Mouse (Mus musculus): ENCODE results near the gene Sarnp. TPM values are rescaled to one million over a fixed set of nuclear protein-coding genes. Genes with fewer than 3 reads are reported as not detected.

The Sarnp gene
- polyA plus RNA-seq, 1 experiment from 2014 or later: 209 TPM

- peaks cover 35% of the 10 kb centered on the region for H3K36me3 ChIP-seq (ENCODE audit: control insufficient read depth, insufficient read depth, low read length)
- no peak overlapping the region for H3K4me2 ChIP-seq (replicated peaks; ENCODE audit: low read depth, low read length)
- no peaks in the 10 kb centered on the region for H3K9me3 ChIP-seq (ENCODE audit: control insufficient read depth, low read depth, low read length)
- peaks cover 23% of the 10 kb centered on the region; the same call in 1 of the 2 replicates for H3K4me1 ChIP-seq (ENCODE audit: control insufficient read depth, insufficient read depth, low read length)
- 91% methylated on average over 3 of the region's 3 CpGs for whole genome bisulfite sequencing
- no peak overlapping the region for H3K27ac ChIP-seq (ENCODE audit: low read length)
- no peaks in the 10 kb centered on the region for H3K27me3 ChIP-seq (ENCODE audit: control insufficient read depth, insufficient read depth, low read length)
- no peak overlapping the region for H3K9ac ChIP-seq (replicated peaks; ENCODE audit: low read depth, low read length)
- no peak overlapping the region for H3K4me3 ChIP-seq (ENCODE audit: low read depth, low read length)
- ATAC-seq (ENCODE audit: insufficient number of reproducible peaks, insufficient read depth, low FRiP score, low read depth): no peak
Observed at GRCm38 (mm10) chr10:128916665-128917064, 99.5 kb downstream of the Sarnp start.

- no peak overlapping the region for H3K4me3 ChIP-seq (ENCODE audit: low read depth, low read length)
- 88% methylated on average over 6 of the region's 6 CpGs for WGBS
- no peaks in the 10 kb centered on the region for H3K9me3 ChIP-seq (ENCODE audit: control insufficient read depth, low read depth, low read length)
- H3K4me2 ChIP-seq (replicated peaks; ENCODE audit: low read depth, low read length): no peak overlapping the region
- peaks cover 31% of the 10 kb centered on the region for H3K36me3 ChIP-seq (ENCODE audit: control insufficient read depth, insufficient read depth, low read length)
- H3K9ac ChIP-seq (replicated peaks; ENCODE audit: low read depth, low read length): no peak overlapping the region
- H3K4me1 ChIP-seq (ENCODE audit: control insufficient read depth, insufficient read depth, low read length): peaks cover 31% of the 10 kb centered on the region
- ATAC-seq (ENCODE audit: insufficient number of reproducible peaks, insufficient read depth, low FRiP score, low read depth): no peak
- H3K27me3 ChIP-seq (ENCODE audit: control insufficient read depth, insufficient read depth, low read length): no peaks in the 10 kb centered on the region
- no peak overlapping the region for H3K27ac ChIP-seq (ENCODE audit: low read length)
Observed at GRCm38 (mm10) chr10:128917400-128917799, 100.3 kb downstream of the Sarnp start.

GRCm38 (mm10) chr10:128918246-128918645 is 101.1 kb downstream of the Sarnp start:
- H3K27me3 ChIP-seq (ENCODE audit: control insufficient read depth, insufficient read depth, low read length): no peaks in the 10 kb centered on the region
- peaks cover 32% of the 10 kb centered on the region for H3K4me1 ChIP-seq (ENCODE audit: control insufficient read depth, insufficient read depth, low read length)
- H3K27ac ChIP-seq (ENCODE audit: low read length): 0 out of 2 replicates have a peak overlapping the region, but pooled peaks have one; percentile 12
- H3K4me2 ChIP-seq (replicated peaks; ENCODE audit: low read depth, low read length): no peak overlapping the region
- peaks cover 25% of the 10 kb centered on the region for H3K36me3 ChIP-seq (ENCODE audit: control insufficient read depth, insufficient read depth, low read length)
- no peak overlapping the region for H3K9ac ChIP-seq (replicated peaks; ENCODE audit: low read depth, low read length)
- no peak for ATAC-seq (ENCODE audit: insufficient number of reproducible peaks, insufficient read depth, low FRiP score, low read depth)
- WGBS: 75% methylated on average over 7 of the region's 7 CpGs
- no peak overlapping the region for H3K4me3 ChIP-seq (ENCODE audit: low read depth, low read length)
- H3K9me3 ChIP-seq (ENCODE audit: control insufficient read depth, low read depth, low read length): no peaks in the 10 kb centered on the region

GRCm38 (mm10) chr10:128919203-128919631 is 102.1 kb downstream of the Sarnp start:
- no peaks in the 10 kb centered on the region for H3K9me3 ChIP-seq (ENCODE audit: control insufficient read depth, low read depth, low read length)
- ATAC-seq (ENCODE audit: insufficient number of reproducible peaks, insufficient read depth, low FRiP score, low read depth): no peak
- H3K36me3 ChIP-seq (ENCODE audit: control insufficient read depth, insufficient read depth, low read length): peaks cover 17% of the 10 kb centered on the region
- H3K9ac ChIP-seq (replicated peaks; ENCODE audit: low read depth, low read length): no peak overlapping the region
- H3K4me3 ChIP-seq (ENCODE audit: low read depth, low read length): no peak overlapping the region
- H3K27ac ChIP-seq (ENCODE audit: low read length): peak overlapping the region; percentile 66; the same call in 1 of the 2 replicates
- peaks cover 32% of the 10 kb centered on the region for H3K4me1 ChIP-seq (ENCODE audit: control insufficient read depth, insufficient read depth, low read length)
- H3K4me2 ChIP-seq (replicated peaks; ENCODE audit: low read depth, low read length): no peak overlapping the region
- WGBS: 20% methylated on average over 6 of the region's 6 CpGs
- H3K27me3 ChIP-seq (ENCODE audit: control insufficient read depth, insufficient read depth, low read length): no peaks in the 10 kb centered on the region

GRCm38 (mm10) chr10:128919966-128920365 is 102.8 kb downstream of the Sarnp start:
- Histone ChIP-seq H3K4me1 (ENCODE audit: control insufficient read depth, insufficient read depth, low read length) (peaks cover 32% of the 10 kb centered on the region), H3K27me3 (ENCODE audit: control insufficient read depth, insufficient read depth, low read length) (no peaks in the 10 kb centered on the region), H3K27ac (ENCODE audit: low read length) (peak overlapping the region; percentile 66; the same call in 1 of the 2 replicates), H3K4me2 (replicated peaks; ENCODE audit: low read depth, low read length) (no peak overlapping the region), H3K9me3 (ENCODE audit: control insufficient read depth, low read depth, low read length) (no peaks in the 10 kb centered on the region), H3K9ac (replicated peaks; ENCODE audit: low read depth, low read length) (no peak overlapping the region), H3K4me3 (ENCODE audit: low read depth, low read length) (no peak overlapping the region), H3K36me3 (ENCODE audit: control insufficient read depth, insufficient read depth, low read length) (peaks cover 15% of the 10 kb centered on the region)
- ATAC-seq (ENCODE audit: insufficient number of reproducible peaks, insufficient read depth, low FRiP score, low read depth): no peak
- 78% methylated on average over 7 of the region's 7 CpGs for WGBS

- Histone ChIP-seq H3K4me1 (ENCODE audit: control insufficient read depth, insufficient read depth, low read length) (peaks cover 32% of the 10 kb centered on the region), H3K27me3 (ENCODE audit: control insufficient read depth, insufficient read depth, low read length) (no peaks in the 10 kb centered on the region), H3K36me3 (ENCODE audit: control insufficient read depth, insufficient read depth, low read length) (peaks cover 13% of the 10 kb centered on the region), H3K9ac (replicated peaks; ENCODE audit: low read depth, low read length) (no peak overlapping the region), H3K4me3 (ENCODE audit: low read depth, low read length) (no peak overlapping the region), H3K4me2 (replicated peaks; ENCODE audit: low read depth, low read length) (0 out of 2 replicates have a peak overlapping the region, but pooled peaks have one; percentile 67), H3K9me3 (ENCODE audit: control insufficient read depth, low read depth, low read length) (no peaks in the 10 kb centered on the region), H3K27ac (ENCODE audit: low read length) (peak overlapping the region; percentile 39; the same call in 1 of the 2 replicates)
- 62% methylated on average over 3 of the region's 3 CpGs for WGBS
- ATAC-seq (ENCODE audit: insufficient number of reproducible peaks, insufficient read depth, low FRiP score, low read depth): no peak
Observed at GRCm38 (mm10) chr10:128920736-128921161, 103.6 kb downstream of the Sarnp start.

- H3K27ac ChIP-seq (ENCODE audit: low read length): peak overlapping the region; percentile 33; the same call in 1 of the 2 replicates
- peak overlapping the region; percentile 67; the same call in 1 of the 2 replicates for H3K4me2 ChIP-seq (replicated peaks; ENCODE audit: low read depth, low read length)
- no peak overlapping the region for H3K4me3 ChIP-seq (ENCODE audit: low read depth, low read length)
- WGBS: 56% methylated on average over 1 of the region's 1 CpGs
- no peak overlapping the region for H3K9ac ChIP-seq (replicated peaks; ENCODE audit: low read depth, low read length)
- ATAC-seq (ENCODE audit: insufficient number of reproducible peaks, insufficient read depth, low FRiP score, low read depth): no peak
- H3K9me3 ChIP-seq (ENCODE audit: control insufficient read depth, low read depth, low read length): no peaks in the 10 kb centered on the region
- peaks cover 13% of the 10 kb centered on the region for H3K36me3 ChIP-seq (ENCODE audit: control insufficient read depth, insufficient read depth, low read length)
- peaks cover 32% of the 10 kb centered on the region for H3K4me1 ChIP-seq (ENCODE audit: control insufficient read depth, insufficient read depth, low read length)
- H3K27me3 ChIP-seq (ENCODE audit: control insufficient read depth, insufficient read depth, low read length): no peaks in the 10 kb centered on the region
Observed at GRCm38 (mm10) chr10:128921251-128921650, 104.1 kb downstream of the Sarnp start.

- no peak overlapping the region for H3K27ac ChIP-seq (ENCODE audit: low read length)
- 68% methylated on average over 16 of the region's 16 CpGs for WGBS
- H3K36me3 ChIP-seq (ENCODE audit: control insufficient read depth, insufficient read depth, low read length): peaks cover 6% of the 10 kb centered on the region
- H3K4me1 ChIP-seq (ENCODE audit: control insufficient read depth, insufficient read depth, low read length): peaks cover 32% of the 10 kb centered on the region
- no peaks in the 10 kb centered on the region for H3K9me3 ChIP-seq (ENCODE audit: control insufficient read depth, low read depth, low read length)
- H3K9ac ChIP-seq (replicated peaks; ENCODE audit: low read depth, low read length): no peak overlapping the region
- H3K4me2 ChIP-seq (replicated peaks; ENCODE audit: low read depth, low read length): peak overlapping the region; percentile 67
- no peaks in the 10 kb centered on the region for H3K27me3 ChIP-seq (ENCODE audit: control insufficient read depth, insufficient read depth, low read length)
- peak overlapping the region; percentile 72 for H3K4me3 ChIP-seq (ENCODE audit: low read depth, low read length)
- ATAC-seq (ENCODE audit: insufficient number of reproducible peaks, insufficient read depth, low FRiP score, low read depth): no peak
Observed at GRCm38 (mm10) chr10:128921883-128922821, 105.0 kb downstream of the Sarnp start.

Measured in stomach, embryonic 14.5 days (tissue).